Mouse (Mus musculus) right cerebral cortex, postnatal 10 days (tissue): ENCODE measurements around the gene Fry.

Experiments used
- DNase-seq, 2 experiments: peaks; one replicate each; pipeline ENCODE4 v3.0.0; 2021; ENCODE audit warnings: low spot score in 2 of 2

Gene Fry

DNA sequence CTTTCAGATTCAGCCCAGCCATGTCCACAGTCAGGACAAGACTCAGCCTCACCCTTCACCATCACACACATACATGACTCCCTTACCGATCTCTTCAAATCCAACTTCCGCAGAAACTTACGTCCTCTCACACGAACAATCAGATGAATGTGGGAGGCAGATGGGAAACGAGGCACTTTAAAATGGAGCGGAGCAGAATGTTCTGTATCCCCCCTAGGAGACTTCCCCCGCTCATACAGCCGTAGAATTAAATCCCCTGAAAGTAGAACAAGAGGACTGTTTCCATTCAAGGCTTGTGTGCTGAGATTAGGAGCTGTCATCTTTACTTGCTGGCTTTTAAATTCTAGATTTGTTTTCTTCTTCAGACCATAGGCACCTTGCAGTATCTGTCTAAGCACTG is 10.0 kb downstream of the Fry start:
- peak in 1 of 2 experiments; percentile 62 for DNase-seq

DNA sequence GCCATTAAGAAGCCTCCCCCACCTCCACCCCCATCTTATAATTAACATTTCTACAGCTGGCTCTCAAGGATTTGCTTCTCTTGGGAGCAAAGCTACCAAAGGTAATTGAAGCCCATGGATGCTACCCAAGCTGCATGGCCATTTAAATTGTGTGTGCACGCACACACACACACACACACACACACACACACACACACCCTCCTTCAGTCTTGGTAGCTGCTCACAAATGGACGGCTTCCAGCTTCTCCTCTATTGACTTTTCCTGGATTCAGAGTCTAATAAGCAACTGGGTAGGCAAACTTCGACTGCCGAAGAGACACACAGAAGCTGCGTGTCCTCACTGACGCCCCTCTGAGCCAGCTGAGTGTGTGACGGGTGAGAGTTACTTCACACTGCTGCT is 11.7 kb downstream of the Fry start:
- DNase-seq: no peak

DNA sequence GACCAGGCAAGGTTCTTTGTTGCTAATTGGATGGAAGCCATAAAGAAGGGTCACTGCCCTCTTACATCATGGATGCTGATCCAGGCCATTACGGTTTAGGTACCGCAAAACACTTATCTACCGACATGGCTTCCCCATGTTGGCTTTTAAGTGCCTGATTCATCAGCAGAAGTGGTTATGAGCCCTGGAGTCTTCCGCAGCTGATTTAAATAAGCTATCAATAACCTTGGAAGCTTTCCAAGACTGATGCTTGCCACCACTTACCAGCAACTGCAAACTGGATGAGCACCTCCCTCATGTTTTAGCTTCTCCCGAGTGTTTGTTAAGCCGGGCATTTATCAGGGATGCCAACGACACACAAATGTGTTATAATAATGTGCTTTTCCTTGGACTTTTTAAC is 12.7 kb downstream of the Fry start:
- DNase-seq: no peak

DNA sequence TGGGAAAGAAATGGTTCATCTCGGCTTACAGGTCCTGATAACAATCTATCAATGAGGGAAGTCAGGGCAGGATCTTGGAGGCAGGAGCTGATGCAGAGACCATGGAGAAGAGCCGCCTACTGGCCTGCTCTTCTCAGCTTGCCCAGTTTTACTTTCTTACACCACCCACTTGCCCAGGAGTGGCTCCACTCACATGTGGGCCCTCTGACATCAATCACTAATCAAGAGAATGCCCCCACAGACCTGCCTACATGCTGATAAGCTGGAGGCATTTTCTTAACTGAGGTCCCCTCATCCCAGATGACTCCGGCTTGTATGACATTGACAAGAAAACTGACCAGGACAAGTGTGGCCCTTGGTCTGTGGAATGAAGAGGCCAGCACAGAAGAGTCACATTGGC is 16.2 kb downstream of the Fry start:
- DNase-seq: no peak

DNA sequence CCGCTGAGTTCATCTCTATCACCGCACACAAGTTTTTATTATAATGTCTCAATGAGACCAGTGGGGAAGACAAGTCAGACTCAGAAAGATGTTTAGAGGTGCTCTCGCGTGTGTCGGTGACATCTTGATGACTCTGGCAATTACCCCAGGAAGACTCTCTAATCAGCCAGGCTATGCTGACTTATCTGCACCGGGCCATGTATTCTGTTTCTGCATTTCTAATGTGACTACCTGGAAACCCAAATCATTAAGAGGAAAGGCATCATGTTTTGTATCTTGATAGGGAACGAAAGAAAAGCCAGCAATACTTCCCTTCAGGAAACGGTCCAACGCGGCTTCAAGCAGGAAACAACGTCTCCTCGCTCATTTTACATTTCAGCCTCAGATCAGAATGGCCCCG is 17.1 kb downstream of the Fry start:
- no peak for DNase-seq

DNA sequence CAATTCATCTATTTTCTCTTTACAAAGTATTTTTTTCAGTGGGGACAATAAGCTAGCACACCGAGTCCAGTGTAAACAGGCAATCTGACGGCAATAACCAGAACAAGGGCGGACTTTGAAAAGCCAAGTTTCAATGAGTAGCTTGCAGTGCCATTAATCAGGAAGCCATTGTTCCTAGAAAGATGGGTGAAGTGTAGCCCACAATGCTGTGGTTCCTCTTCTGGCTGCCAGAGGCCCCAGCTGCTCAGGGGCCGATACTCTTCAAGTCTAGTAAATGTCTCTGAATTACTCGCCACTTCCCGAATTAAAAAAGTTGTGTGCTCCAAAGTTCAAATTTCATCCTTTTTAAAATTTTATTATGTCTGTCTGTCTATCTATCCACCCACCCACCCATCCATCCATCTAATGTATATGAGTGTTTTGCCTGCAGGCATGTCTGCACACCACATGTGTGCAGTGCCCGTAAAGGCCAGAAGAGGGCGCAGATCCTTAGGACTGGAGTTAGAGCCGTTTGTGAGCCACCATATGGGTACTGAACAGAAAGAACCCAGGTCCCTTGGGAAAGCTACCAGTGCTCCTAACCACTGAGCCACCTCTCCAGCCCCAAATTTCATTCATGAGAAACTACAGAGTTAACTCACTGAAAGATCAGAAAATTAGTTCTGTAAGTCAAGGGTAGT is 19.5 kb downstream of the Fry start:
- DNase-seq: no peak

DNA sequence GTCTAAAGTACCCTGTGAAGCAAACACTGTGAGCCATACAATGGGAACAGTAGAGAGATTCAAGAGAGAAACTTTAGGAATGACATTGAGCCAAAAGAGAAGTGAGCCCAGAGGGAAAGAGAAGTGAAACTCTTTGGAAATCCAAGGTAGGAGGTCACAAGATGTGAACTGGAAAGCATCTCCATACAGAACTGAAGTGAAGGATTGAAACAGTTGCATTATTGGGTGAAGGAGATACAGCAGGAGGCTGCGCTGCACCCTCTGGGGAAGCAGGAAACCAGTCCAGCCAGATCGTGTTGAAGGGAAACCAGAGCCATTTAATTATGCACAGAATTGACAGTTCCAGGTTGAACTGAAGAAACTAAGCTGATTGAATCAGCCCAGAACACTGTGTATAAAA is 22.1 kb downstream of the Fry start:
- no peak for DNase-seq

DNA sequence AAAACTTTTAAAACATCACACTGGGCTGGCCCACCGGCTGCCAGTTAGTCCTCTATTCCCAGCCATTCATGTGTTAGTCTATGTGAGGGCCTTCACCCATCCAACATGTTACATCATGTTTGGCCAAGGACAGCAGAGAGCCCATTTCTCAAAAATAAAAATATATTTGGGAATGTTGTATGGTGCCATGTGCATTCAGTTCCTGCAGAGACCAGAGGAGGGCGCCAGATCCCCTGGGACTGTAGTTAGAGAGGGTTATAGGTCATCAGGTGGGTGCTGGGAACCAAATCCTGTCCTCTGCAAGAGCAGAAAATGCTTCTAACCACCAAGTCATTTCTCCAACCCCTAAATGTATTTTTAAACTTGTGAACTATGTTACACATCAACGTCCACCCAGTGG is 27.5 kb downstream of the Fry start:
- DNase-seq: no peak

DNA sequence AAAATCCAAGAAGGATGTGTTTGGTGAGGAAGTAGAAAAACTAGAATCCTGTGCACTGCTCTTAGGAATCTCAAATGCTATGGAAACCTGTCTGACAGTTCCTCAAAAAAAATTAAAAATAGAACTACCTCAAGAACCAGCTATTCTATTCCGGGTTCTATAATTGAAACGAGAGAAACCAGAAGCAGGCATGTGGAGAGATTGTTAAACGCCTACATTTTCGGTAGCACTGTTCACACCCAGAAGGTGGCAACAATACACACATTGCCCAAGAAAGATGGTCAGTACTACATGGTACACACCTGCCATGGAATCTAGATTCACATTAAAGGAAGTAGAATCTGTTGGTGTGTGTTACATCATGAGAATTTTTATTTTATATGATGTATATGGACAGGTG is 28.2 kb downstream of the Fry start:
- no peak for DNase-seq

DNA sequence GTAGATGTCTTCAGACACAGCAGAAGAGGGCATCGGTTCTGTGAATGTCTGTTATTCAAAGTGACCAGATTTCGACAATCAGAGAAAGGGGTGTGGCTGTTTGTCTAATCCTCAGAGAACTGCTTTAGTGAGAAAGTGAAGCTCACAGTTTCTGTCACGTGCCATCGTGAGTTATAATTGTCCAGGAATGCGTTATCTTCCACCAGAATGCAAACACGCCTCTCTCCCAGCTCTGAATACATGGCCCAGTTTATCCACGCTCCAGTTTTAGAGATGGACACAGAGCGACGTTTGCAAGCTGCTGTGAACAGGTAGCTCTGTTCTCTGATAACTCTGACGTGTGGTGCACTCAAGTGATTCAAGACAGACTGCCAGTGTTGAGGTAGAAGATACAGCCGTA is 31.3 kb downstream of the Fry start:
- DNase-seq: peak in 1 of 2 experiments; percentile 70

DNA sequence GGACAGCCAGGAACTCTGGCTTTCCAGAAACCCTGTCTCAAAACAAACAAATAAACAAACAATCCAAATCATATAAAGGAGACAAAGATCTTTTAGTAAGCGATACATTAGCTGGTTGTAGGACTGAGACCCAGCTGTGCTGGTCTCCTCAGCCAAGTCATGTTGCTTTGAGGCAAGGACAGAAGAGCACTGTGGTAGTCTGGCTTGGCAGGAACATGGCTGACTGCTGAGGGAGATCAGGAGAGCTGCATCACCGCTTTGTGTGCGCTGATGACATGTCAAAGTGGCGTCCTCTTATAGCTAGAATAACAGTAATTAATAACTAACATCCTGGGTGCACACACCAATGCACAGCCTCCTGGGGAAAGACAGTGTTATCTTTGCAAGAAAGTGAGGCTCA is 32.5 kb downstream of the Fry start:
- no peak for DNase-seq

DNA sequence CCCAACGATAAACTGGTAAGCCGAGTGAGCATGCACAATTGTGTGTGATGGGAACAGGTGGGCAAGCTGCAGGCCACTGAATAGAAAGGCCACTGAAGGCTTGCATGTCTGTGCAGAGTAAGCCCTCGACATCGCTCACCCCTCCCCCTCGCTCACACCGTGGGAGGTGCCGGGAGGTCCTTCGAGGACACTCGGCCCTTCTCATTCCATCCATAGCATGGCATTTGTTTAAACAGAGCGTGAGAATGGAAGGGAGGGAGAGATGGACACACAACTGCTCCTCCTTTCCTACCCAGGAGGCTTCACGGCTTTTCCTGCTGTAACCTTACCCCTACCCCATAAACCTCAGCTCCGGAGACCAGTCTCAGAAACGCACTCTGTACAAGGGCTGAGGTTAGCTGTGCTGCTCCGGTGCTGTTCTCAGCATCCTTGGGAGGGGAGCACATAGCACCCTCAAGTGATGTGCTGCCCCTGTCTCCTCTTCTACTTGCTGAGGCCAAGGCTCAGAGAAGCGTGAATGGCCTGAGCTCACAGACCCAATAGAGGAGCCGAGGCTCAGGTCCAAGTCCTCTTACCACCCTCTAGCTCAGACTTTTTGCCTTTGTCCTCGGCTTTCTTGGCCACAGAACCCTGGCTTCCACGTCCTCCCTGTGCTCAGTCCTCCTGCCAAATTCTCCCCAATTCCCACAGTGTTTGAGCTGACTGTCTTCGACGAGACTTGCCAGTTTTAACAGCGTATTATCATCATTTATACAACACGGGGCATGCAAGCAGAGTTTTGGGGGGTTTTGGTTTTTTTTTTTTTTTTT is 33.8 kb downstream of the Fry start:
- DNase-seq: peak; percentile 70 to 83

DNA sequence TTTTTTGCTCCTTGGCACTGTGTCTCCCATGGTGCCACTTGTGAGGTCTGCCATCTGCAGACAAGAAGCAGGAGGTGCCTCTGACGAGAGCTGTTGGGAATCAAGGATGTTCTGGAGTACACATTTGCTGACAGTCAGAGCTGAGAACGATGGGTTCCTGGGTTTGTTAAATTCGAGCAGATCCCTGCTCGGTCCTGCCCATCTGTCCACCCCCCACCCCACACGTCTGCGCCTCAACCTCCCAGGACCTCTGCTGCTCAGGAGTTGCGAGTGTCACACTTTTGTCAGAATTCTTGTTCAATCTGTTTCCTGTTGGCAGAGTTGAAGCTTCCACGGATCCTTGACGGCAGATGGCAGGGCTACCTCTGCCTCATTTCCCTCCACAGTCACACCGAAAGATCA is 34.4 kb downstream of the Fry start:
- peak; percentile 49 to 64 for DNase-seq

DNA sequence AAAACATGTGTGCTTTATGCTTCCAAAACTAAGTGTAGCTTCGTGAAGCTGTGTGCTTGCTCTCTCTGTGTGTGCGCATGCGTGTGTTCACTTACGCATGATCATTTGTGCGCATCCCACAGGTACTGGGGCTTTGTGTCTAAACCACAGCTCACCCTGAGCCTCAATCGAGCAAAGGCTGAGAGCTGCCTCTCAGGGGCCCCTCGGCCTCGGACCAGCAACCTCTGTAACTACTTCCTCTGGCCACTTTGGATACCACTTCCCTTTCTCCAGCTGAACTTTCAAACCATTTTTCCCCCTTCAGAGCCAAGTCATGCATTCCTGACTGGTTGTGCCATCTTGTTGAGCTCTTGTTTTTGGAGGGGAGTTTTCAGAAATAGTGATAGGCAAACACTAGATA is 36.9 kb downstream of the Fry start:
- no peak for DNase-seq

DNA sequence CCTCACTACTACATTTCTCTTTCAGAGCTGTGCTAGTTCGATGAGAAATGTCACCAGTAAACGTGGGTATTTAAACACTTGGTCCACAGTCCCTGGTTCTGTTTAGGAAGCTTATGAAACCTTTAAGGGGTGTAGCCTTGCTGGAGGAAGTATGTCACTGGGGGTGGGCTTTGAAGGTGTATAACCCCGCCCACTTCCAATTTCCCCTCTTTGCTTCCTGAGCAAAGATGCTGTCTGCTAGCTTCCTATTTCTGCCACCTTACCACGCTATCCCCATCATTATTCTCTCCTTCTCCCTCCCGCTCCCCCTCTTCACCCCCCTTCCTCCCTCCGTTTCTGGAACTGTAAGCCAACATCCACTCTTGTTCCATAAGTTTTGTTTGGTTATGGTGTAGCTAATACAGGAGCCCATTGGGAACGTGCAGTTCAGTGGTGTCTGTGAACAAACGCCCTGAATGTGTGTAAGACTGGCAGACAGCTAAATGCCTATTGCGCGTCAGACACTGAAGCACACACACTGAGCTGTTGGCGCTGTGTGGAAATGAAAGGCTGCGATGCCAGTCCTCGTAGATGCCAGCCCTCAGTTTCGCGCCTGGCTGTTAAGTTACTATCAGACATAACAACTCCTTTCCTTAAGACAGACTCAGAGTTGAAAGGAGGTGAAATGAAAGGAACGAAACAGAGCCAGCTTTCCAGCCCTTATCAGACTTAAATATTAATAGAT is 37.8 kb downstream of the Fry start:
- peak; percentile 55 to 65 for DNase-seq

DNA sequence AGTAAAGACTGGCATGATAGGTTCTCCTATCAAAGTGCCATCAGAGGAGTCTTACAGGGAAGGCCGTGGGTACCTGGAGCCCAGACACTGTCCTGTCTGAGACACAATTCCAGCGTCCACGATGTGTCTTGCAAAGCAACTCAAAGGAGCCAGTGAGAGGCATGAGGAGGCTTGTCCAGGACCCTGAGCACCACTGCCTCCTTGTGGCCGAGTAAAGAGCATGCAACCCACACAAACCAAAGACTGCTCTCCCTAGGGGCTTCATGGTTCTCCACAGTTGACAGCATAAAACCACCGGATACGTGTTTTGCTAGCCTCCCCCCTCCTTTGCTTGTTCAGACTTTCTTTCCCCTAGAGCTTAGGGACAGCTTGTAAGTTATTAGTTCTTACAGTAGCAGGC is 39.2 kb downstream of the Fry start:
- peak; percentile 22 to 67 for DNase-seq

DNA sequence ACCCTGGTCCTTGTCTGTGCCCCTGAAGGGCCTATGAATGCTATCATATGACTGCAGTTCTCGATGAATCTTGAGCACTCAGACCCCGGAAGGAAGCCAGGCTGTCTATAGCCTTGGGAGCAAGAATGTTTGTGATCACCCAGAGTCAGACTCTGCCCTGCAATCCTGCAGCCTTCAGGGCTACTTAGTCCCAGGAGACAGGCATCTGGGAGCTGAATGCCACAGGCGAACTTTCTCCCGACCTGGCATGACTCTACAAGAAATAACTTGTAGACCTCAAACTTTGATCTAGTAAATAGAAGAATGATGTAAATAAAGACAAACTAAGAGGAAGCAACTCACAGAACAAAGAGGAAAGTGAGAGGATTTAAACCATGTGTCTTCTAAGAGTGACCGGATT is 40.7 kb downstream of the Fry start:
- peak in 1 of 2 experiments; percentile 19 for DNase-seq

DNA sequence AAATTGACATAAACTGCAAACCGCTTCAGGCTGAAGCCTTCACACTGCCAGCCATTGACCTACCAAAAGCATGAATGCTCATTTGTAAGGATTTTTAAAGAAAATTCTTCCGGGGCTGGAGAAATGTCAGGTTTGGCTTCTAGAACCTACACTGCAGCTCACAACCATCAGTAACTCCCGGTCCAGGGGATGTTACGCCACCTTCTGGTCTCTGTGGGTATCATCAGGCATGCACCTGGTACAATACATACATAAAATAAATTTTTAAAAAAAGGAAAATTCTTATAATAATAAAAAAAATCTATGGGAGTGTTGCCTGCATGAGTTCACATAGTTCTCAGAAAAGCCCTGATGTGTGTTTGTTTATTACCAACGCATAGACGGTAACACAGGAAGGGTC is 42.7 kb downstream of the Fry start:
- no peak for DNase-seq

DNA sequence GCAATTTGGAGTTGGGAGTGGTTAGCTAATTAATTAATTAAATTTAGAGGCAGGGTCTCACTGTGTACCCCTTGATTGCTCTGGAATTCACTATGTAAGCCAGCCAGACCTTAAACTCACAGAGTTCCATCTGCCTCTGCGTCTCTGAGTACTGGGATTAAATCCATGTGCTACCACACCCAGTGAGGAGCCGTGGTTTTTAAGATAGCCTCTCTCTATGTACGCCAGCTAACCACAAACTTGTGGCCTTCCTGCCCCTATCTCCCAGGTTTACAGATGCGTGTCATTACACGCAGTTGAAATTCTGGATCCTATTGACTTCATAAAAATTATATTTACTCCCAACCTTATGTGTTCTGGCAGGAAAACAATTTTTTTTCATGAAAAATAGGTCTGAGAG is 43.5 kb downstream of the Fry start:
- no peak for DNase-seq

DNA sequence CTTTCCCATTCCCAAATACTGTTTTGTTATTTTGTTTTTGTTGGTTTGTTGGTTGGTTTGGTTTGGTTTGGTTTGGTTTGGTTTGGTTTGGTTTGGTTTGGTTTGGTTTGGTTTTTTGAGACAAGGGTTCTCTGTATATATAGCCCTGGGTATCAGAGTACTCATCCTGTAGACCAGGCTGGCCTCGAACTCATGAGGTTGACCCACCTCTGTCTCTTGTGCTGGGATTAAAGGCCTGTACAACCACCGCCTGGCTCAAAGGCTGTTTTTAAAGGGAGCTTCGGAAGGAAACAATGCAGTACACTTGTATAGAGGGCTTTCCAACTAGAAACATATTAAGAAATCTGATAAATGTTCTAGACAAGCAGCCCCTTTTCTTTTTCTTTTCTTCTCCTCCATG is 46.2 kb downstream of the Fry start:
- DNase-seq: no peak

DNA sequence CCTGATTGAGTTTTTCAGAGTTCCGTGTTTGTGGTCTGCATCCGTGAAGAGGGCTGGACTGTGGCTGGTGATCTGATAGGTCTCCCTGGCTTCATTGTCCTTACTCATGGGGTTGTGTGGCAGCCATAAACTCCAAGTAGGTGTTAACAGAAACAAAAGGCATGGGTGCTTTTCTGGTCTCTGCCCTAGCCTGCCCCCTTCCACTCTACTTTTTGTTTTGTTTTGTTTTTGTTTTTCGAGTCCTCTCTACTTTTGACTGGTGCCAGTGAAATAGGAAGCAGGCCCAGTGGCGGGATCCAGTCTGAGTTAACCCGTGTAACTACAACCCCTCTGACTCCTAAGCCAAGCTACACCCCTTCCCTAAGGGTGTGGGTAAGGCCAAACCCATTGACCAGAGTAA is 48.4 kb downstream of the Fry start:
- DNase-seq: no peak

DNA sequence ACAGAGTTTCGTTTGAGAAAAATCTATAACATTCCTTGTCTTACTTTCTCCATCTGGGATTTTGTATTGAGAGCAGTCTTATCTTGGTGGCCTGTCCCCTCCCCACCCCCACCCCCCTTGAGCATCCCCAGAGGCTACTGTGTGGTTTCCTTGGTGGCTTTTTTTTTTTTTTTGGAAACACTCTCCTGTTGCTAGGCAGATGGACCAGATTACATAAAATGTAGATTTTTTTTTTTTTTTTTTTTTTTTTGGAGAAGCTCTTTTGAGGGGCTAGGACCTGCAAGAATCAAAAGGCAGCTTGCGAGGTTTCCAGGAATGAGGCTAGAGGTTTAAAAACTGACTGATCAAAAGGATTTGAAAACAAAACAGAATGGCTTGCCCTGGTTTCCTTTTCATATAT is 48.8 kb downstream of the Fry start:
- no peak for DNase-seq

DNA sequence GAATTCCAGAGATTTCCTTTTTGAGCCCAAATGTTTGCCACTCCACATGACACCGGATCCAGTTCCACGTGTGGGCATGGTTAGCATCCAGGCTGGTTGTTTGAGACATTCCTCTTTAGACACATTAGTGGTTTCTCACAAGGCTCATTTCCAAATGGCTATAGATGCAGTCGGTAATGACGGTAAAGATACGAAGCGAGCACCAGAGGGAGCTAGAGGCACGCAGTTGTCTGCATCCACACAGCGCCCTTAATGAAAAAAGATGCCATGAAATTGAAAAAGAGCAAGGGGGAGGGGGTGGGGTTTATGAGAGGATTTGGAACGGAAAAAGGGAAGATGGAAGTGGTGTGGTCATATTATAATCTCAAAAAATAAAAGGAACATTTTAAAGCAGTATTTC is 50.3 kb downstream of the Fry start:
- peak; percentile 84 to 87 for DNase-seq
